Mouse (Mus musculus) kidney, postnatal 0 days (tissue): ENCODE results near the gene Fam126a. TPM values are rescaled to one million over a fixed set of nuclear protein-coding genes. Genes with fewer than 3 reads are reported as not detected.
A peak's percentile ranks its signal among the peaks of the same experiment; 100 is the strongest.
"Not testable (repeated sequence)": the region's sequence is repeated elsewhere in the genome, so short reads cannot be mapped to it uniquely, and the experiment has no call there.

Experiments used
- ATAC-seq: fragments of 200-750 bp; cut with Nextera tagmentation; replicated peaks from 2 replicates; pipeline ENCODE4 v1.8.0; 2017; ENCODE audit warnings: low read depth, moderate number of reproducible peaks, moderate TSS enrichment, moderate library complexity; ENCODE audit not compliant: low FRiP score
- DNase-seq: peaks from one replicate; pipeline ENCODE4 v3.0.0-alpha.2; 2016; ENCODE audit warnings: low spot score
- H3K27ac ChIP-seq: fragments of 300-500 bp; sonication (generic); 2 replicates; pipeline ENCODE4 v1.5.1; 2014; ENCODE audit warnings: mild to moderate bottlenecking
- H3K27me3 ChIP-seq: fragments of 300-500 bp; sonication (generic); 2 replicates; pipeline ENCODE4 v1.6.1; 2014; ENCODE audit warnings: low read length, mixed read lengths; ENCODE audit not compliant: insufficient read depth
- H3K36me3 ChIP-seq: fragments of 300-500 bp; sonication (generic); 2 replicates; pipeline ENCODE4 v1.6.1; 2014; ENCODE audit warnings: low read length, mixed read lengths; ENCODE audit not compliant: insufficient read depth
- H3K4me1 ChIP-seq: fragments of 300-500 bp; sonication (generic); replicated peaks from 2 replicates; pipeline ENCODE4 v1.6.1; 2014; ENCODE audit warnings: antibody characterized with exemption, low read length, mixed read lengths; ENCODE audit not compliant: insufficient read depth
- H3K4me2 ChIP-seq: fragments of 300-500 bp; sonication (generic); 2 replicates; pipeline ENCODE4 v1.6.1; 2014; ENCODE audit warnings: mild to moderate bottlenecking, low read length, moderate library complexity, mixed read lengths
- H3K4me3 ChIP-seq: fragments of 300-500 bp; sonication (generic); replicated peaks from 2 replicates; pipeline ENCODE4 v1.5.1; 2014; ENCODE audit warnings: low read depth, low read length
- H3K9ac ChIP-seq: fragments of 300-500 bp; sonication (generic); 2 replicates; pipeline ENCODE4 v1.6.1; 2014; ENCODE audit warnings: low read depth, low read length
- H3K9me3 ChIP-seq: fragments of 300-500 bp; sonication (generic); replicated peaks from 2 replicates; pipeline ENCODE4 v1.6.1; 2016; ENCODE audit warnings: low read length, inconsistent platforms, mixed read lengths
- CTCF ChIP-seq: IDR thresholded peaks from 2 replicates; pipeline ENCODE4 v1.5.1; 2016; ENCODE audit warnings: antibody characterized with exemption, low read depth, mild to moderate bottlenecking, moderate library complexity
- WGBS: fragments of 180-500 bp; shearing (Covaris S2); extraction: QIAGEN DNeasy Blood & Tissue Kit; methylation state at CpG from one replicate; pipeline ENCODE4 v1.1.7; 2014; 5-methylcytosine and 5-hydroxymethylcytosine counted together
- polyA plus RNA-seq: library from polyadenylated mRNA; unstranded; fragments of >200 nt; fragmentation: Nextera tagmentation; extraction: Ambion mirVana; gene quantifications from 2 replicates; pipeline ENCODE4 v1.2.1, GENCODE M21; 2015

Gene Fam126a
- polyA plus RNA-seq, 1 experiment from 2014 or later, result 10.7 TPM

GRCm38 (mm10) chr5:23889461-23889860 is 141.0 kb downstream of the Fam126a start:
- Histone ChIP-seq H3K9me3 (no peaks in the 10 kb centered on the region), H3K4me1 (no peaks in the 10 kb centered on the region), H3K27me3 (no peaks in the 10 kb centered on the region), H3K36me3 (no peaks in the 10 kb centered on the region), H3K9ac (no peak overlapping the region), H3K27ac (no peak overlapping the region), H3K4me3 (no peak overlapping the region), H3K4me2 (no peak overlapping the region)
- 79% methylated on average over 4 of the region's 4 CpGs for WGBS
- TF ChIP-seq CTCF, result 0 out of 2 replicates have a peak, but pooled peaks have one; percentile 16
- ATAC-seq (no peak), DNase-seq (no peak)

DNA sequence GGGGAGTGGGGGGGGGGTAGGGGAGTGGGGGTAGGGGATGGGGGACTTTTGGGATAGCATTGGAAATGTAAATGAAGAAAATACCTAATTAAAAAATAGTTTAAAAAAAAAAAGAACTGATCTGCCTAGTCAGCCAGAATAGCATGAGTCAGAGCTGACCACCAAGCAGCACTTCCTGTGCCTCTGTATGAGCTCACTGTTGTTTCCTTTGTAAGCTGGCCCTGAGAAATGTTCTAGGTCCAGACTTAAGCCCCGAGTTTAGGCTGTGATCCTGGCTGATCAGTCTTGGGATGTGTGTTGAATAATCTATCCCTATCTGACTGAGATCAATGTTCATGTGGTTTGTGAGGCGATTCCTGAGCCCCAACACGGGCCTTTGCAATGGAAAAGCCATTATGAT is 143.4 kb downstream of the Fam126a start:
- Histone ChIP-seq H3K27me3 (no peaks in the 10 kb centered on the region), H3K4me1 (no peaks in the 10 kb centered on the region), H3K27ac (no peak overlapping the region), H3K4me3 (no peak overlapping the region), H3K4me2 (no peak overlapping the region), H3K36me3 (no peaks in the 10 kb centered on the region), H3K9ac (no peak overlapping the region), H3K9me3 (no peaks in the 10 kb centered on the region)
- DNase-seq, result no peak
- TF ChIP-seq CTCF, result no peak
- 71% methylated on average over 3 of the region's 3 CpGs for WGBS
- no peak for ATAC-seq

DNA sequence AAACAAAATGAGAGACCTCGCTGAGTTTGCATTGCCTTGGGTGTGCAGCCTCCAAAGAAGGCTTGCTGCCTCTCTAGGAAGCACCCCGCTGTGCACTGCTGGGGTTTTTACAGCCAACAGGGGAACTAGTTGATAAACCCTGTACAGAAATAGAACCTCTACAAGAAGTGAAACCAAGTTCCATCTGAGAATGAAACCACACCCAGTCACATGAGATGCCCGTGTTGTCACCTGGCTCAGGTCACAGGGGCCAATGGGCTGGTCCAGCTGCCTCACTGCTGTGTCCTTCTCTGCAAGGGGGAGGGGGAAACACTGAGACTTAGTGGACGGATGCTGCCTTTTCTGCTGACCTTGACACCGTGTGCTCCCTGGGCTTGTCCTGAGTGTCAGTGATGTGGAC is 156.0 kb downstream of the Fam126a start:
- Histone ChIP-seq H3K9me3 (no peaks in the 10 kb centered on the region), H3K4me1 (no peaks in the 10 kb centered on the region), H3K36me3 (no peaks in the 10 kb centered on the region), H3K4me2 (no peak overlapping the region), H3K27me3 (no peaks in the 10 kb centered on the region), H3K9ac (no peak overlapping the region), H3K27ac (no peak overlapping the region), H3K4me3 (no peak overlapping the region)
- ATAC-seq (no peak), DNase-seq (no peak)
- TF ChIP-seq CTCF, result no peak
- 51% methylated on average over 5 of the region's 5 CpGs for WGBS

DNA sequence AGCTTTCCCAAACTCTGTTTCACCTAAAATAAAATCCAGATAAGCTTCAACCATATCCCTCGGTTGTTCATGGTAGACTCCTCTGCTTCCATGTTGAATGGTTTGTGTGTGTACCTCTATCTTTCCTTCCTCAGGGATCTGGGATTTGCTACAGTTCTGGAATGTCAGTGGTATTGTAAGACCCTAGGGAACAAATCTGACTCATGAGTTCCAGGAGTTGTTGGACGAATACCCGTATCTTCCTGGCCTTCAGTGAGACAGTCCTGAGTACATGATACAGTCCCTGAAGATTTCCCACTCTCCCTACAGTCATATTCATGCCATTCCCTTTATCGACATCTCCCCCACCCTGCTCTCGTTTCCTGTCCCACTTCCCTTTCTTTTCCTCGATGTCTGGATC is 157.9 kb downstream of the Fam126a start:
- DNase-seq, result no peak
- WGBS, result 68% methylated on average over 6 of the region's 6 CpGs
- no peak for TF ChIP-seq CTCF
- Histone ChIP-seq H3K4me1 (no peaks in the 10 kb centered on the region), H3K4me2 (no peak overlapping the region), H3K4me3 (no peak overlapping the region), H3K9ac (no peak overlapping the region), H3K27ac (no peak overlapping the region), H3K9me3 (no peaks in the 10 kb centered on the region), H3K36me3 (no peaks in the 10 kb centered on the region), H3K27me3 (no peaks in the 10 kb centered on the region)
- no peak for ATAC-seq

DNA sequence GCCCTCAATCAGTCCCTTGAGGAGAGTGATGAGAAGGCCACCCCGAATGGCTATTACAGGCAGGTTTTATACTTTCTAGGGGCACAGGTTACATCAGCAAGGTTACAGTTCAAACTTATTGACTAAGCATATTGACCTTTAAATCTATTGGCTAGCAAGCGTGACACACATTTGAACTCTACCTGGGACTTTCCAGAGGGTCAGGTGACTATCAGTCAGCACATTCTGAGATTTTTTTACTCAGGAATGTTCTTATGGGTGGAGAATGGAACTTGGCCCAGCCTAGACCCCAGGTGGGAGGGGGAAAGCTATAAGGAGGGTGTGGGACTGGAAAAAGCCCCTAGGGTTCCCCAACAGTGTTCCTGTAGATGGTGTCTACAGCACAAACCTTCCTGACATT is 159.2 kb downstream of the Fam126a start:
- not testable (repeated sequence) for H3K36me3 ChIP-seq, H3K9ac ChIP-seq, H3K9me3 ChIP-seq, DNase-seq, H3K4me2 ChIP-seq, ATAC-seq, H3K4me1 ChIP-seq, H3K4me3 ChIP-seq, H3K27ac ChIP-seq, H3K27me3 ChIP-seq
- WGBS, result 84% methylated on average over 2 of the region's 2 CpGs

GRCm38 (mm10) chr5:23865941-23866340 is 164.5 kb downstream of the Fam126a start:
- H3K9me3 ChIP-seq, result no peaks in the 10 kb centered on the region
- no peak overlapping the region for H3K9ac ChIP-seq
- H3K4me1 ChIP-seq, result no peaks in the 10 kb centered on the region
- DNase-seq (no peak), ATAC-seq (no peak)
- no peak for TF ChIP-seq CTCF
- no peaks in the 10 kb centered on the region for H3K27me3 ChIP-seq
- WGBS, result 89% methylated on average over 5 of the region's 5 CpGs
- no peak overlapping the region for H3K27ac ChIP-seq
- no peaks in the 10 kb centered on the region for H3K36me3 ChIP-seq
- no peak overlapping the region for H3K4me2 ChIP-seq
- H3K4me3 ChIP-seq, result no peak overlapping the region

Other genes starting within 250 kb of the Fam126a start
- gene Pus7, start 247.0 kb downstream of the Fam126a start, polyA plus RNA-seq, result 13.8 and 16.3 TPM in 2 replicates
- 26.8 and 29.5 TPM in 2 replicates for gene Rint1, start 243.0 kb downstream of the Fam126a start, polyA plus RNA-seq
- 121 and 137 TPM in 2 replicates for gene Tomm7, start 186.5 kb downstream of the Fam126a start, polyA plus RNA-seq
- 36.8 and 42.4 TPM in 2 replicates for gene Klhl7, start 69.9 kb upstream of the Fam126a start, polyA plus RNA-seq
- gene Nupl2, start 134.3 kb upstream of the Fam126a start, polyA plus RNA-seq, result 11.2 and 11.7 TPM in 2 replicates